Mouse (Mus musculus) embryonic facial prominence, embryonic 13.5 days (tissue): Measurements from ENCODE around the gene Ank2. TPM values are rescaled to one million over a fixed set of nuclear protein-coding genes. Genes with fewer than 3 reads are reported as not detected.

Experiments used
- ATAC-seq: fragments of 200-750 bp; cut with Nextera tagmentation; 2 replicates; pipeline ENCODE4 v1.8.0; 2017; ENCODE audit warnings: low read depth; ENCODE audit not compliant: insufficient number of reproducible peaks, insufficient read depth, low FRiP score, low TSS enrichment
- H3K27ac ChIP-seq: fragments of 300-500 bp; sonication (generic); 2 replicates; pipeline ENCODE4 v1.5.1; 2015; ENCODE audit warnings: moderate library complexity, mild to moderate bottlenecking, inconsistent platforms
- H3K27me3 ChIP-seq: fragments of 300-500 bp; sonication (generic); 2 replicates; pipeline ENCODE4 v1.6.1; 2015; ENCODE audit warnings: mild to moderate bottlenecking, inconsistent platforms
- H3K36me3 ChIP-seq: fragments of 300-500 bp; sonication (generic); 2 replicates; pipeline ENCODE4 v1.6.1; 2015; ENCODE audit warnings: mild to moderate bottlenecking, inconsistent platforms
- H3K4me1 ChIP-seq: fragments of 300-500 bp; sonication (generic); 2 replicates; pipeline ENCODE4 v1.6.1; 2015; ENCODE audit warnings: inconsistent platforms
- H3K4me2 ChIP-seq: fragments of 300-500 bp; sonication (generic); 2 replicates; pipeline ENCODE4 v1.6.1; 2015; ENCODE audit warnings: moderate library complexity, mild to moderate bottlenecking, inconsistent platforms
- H3K4me3 ChIP-seq: fragments of 300-500 bp; sonication (generic); 2 replicates; pipeline ENCODE4 v1.5.1; 2015; ENCODE audit warnings: mild to moderate bottlenecking, inconsistent platforms
- H3K9ac ChIP-seq: fragments of 300-500 bp; sonication (generic); 2 replicates; pipeline ENCODE4 v1.6.1; 2015; ENCODE audit warnings: mild to moderate bottlenecking, inconsistent platforms
- H3K9me3 ChIP-seq: fragments of 300-500 bp; sonication (generic); 2 replicates; pipeline ENCODE4 v1.6.1; 2016; ENCODE audit warnings: inconsistent platforms
- WGBS: fragments of 180-500 bp; shearing (Covaris S2); methylation state at CpG from one replicate; pipeline ENCODE4 v1.1.7; 2015; ENCODE audit warnings: mixed read lengths; 5-methylcytosine and 5-hydroxymethylcytosine counted together
- polyA plus RNA-seq: library from polyadenylated mRNA; unstranded; fragments of >200 nt; fragmentation: Nextera tagmentation; extraction: Ambion mirVana; gene quantifications from 2 replicates; pipeline ENCODE4 v1.2.1, GENCODE M21; 2015

Ank2 gene
- polyA plus RNA-seq, 1 experiment from 2014 or later = 33.4 TPM

- no peak for ATAC-seq
Observed at GRCm38 (mm10) chr3:127034983-127035382, 464.2 kb downstream of the Ank2 start.

GRCm38 (mm10) chr3:127023992-127024391 is 475.2 kb downstream of the Ank2 start:
- Histone ChIP-seq H3K27me3 (no peaks in the 10 kb centered on the region), H3K36me3 (0 out of 2 replicates have a peak, but pooled peaks cover 3% of the 10 kb centered on the region), H3K4me2 (no peak overlapping the region), H3K27ac (no peak overlapping the region), H3K4me1 (peaks cover 3% of the 10 kb centered on the region; the same call in 1 of the 2 replicates), H3K9me3 (no peaks in the 10 kb centered on the region), H3K4me3 (no peak overlapping the region), H3K9ac (no peak overlapping the region)
- WGBS = 92% methylated on average over 4 of the region's 4 CpGs
- no peak for ATAC-seq

More at GRCm38 (mm10) chr3:127034983-127035382, 464.2 kb downstream of the Ank2 start:
- peaks cover 5% of the 10 kb centered on the region for H3K36me3 ChIP-seq
- H3K4me3 ChIP-seq = no peak overlapping the region
- H3K27ac ChIP-seq = no peak overlapping the region
- no peak overlapping the region for H3K4me2 ChIP-seq
- WGBS = 81% methylated on average over 3 of the region's 3 CpGs
- H3K9ac ChIP-seq = no peak overlapping the region
- H3K27me3 ChIP-seq = no peaks in the 10 kb centered on the region
- no peaks in the 10 kb centered on the region for H3K4me1 ChIP-seq
- H3K9me3 ChIP-seq = no peaks in the 10 kb centered on the region

- no peak overlapping the region for H3K9ac ChIP-seq
- H3K27me3 ChIP-seq = no peaks in the 10 kb centered on the region
- peaks cover 11% of the 10 kb centered on the region; the same call in 1 of the 2 replicates for H3K36me3 ChIP-seq
- H3K4me1 ChIP-seq = peaks cover 3% of the 10 kb centered on the region; the same call in 1 of the 2 replicates
- 63% methylated on average over 1 of the region's 1 CpGs for WGBS
- ATAC-seq = no peak
- H3K9me3 ChIP-seq = no peaks in the 10 kb centered on the region
- H3K4me2 ChIP-seq = no peak overlapping the region
- no peak overlapping the region for H3K27ac ChIP-seq
- no peak overlapping the region for H3K4me3 ChIP-seq
Observed at GRCm38 (mm10) chr3:127020167-127020566, 479.0 kb downstream of the Ank2 start.

- no peak overlapping the region for H3K4me2 ChIP-seq
- no peak overlapping the region for H3K9ac ChIP-seq
- peak overlapping the region; percentile 63; the same call in 1 of the 2 replicates for H3K27ac ChIP-seq
- no peak overlapping the region for H3K4me3 ChIP-seq
- peaks cover 3% of the 10 kb centered on the region; the same call in 1 of the 2 replicates for H3K4me1 ChIP-seq
- H3K36me3 ChIP-seq = peaks cover 11% of the 10 kb centered on the region; the same call in 1 of the 2 replicates
- H3K9me3 ChIP-seq = no peaks in the 10 kb centered on the region
- H3K27me3 ChIP-seq = no peaks in the 10 kb centered on the region
- WGBS = 67% methylated on average over 3 of the region's 3 CpGs
- no peak for ATAC-seq
Observed at GRCm38 (mm10) chr3:127019728-127020127, 479.4 kb downstream of the Ank2 start.

GRCm38 (mm10) chr3:127019109-127019508 is 480.0 kb downstream of the Ank2 start:
- Histone ChIP-seq H3K9me3 (no peaks in the 10 kb centered on the region), H3K36me3 (peaks cover 15% of the 10 kb centered on the region; the same call in 1 of the 2 replicates), H3K9ac (no peak overlapping the region), H3K4me3 (no peak overlapping the region), H3K27me3 (no peaks in the 10 kb centered on the region), H3K27ac (peak overlapping the region; percentile 63; the same call in 1 of the 2 replicates), H3K4me2 (no peak overlapping the region), H3K4me1 (peaks cover 3% of the 10 kb centered on the region; the same call in 1 of the 2 replicates)
- no peak for ATAC-seq
- WGBS = 29% methylated on average over 6 of the region's 6 CpGs

GRCm38 (mm10) chr3:127017523-127017922 is 481.6 kb downstream of the Ank2 start:
- WGBS = 72% methylated on average over 3 of the region's 3 CpGs
- H3K27ac ChIP-seq = no peak overlapping the region

DNA sequence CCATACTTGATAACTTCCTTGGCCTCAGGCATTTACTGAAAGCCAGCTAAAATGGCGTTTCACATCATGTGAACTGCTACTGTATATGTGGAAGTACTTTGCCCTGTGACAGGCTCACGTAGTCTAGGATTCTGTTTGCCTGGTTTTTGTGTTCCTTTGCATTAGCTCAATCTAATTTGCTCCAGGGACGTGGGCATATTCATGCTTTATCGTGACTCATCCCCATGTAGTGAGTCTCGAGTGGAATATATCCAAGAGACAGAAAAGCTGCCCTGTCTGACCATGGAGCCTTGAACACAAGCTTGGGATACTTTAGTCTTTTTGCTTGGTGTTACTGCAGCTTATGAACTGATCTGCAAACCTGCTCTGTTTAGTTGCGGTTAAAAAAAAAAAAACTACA is 483.6 kb downstream of the Ank2 start:
- Histone ChIP-seq H3K27me3 (no peaks in the 10 kb centered on the region), H3K4me2 (no peak overlapping the region), H3K9me3 (no peaks in the 10 kb centered on the region), H3K27ac (no peak overlapping the region), H3K9ac (no peak overlapping the region), H3K4me3 (no peak overlapping the region), H3K36me3 (peaks cover 15% of the 10 kb centered on the region; the same call in 1 of the 2 replicates), H3K4me1 (peaks cover 3% of the 10 kb centered on the region; the same call in 1 of the 2 replicates)
- no peak for ATAC-seq
- WGBS = 79% methylated on average over 6 of the region's 6 CpGs

More at GRCm38 (mm10) chr3:127017523-127017922, 481.6 kb downstream of the Ank2 start:
- H3K4me2 ChIP-seq = no peak overlapping the region
- H3K4me3 ChIP-seq = no peak overlapping the region
- peaks cover 3% of the 10 kb centered on the region; the same call in 1 of the 2 replicates for H3K4me1 ChIP-seq
- peaks cover 15% of the 10 kb centered on the region; the same call in 1 of the 2 replicates for H3K36me3 ChIP-seq
- H3K9me3 ChIP-seq = no peaks in the 10 kb centered on the region
- H3K27me3 ChIP-seq = no peaks in the 10 kb centered on the region
- ATAC-seq = no peak
- H3K9ac ChIP-seq = no peak overlapping the region

GRCm38 (mm10) chr3:127015175-127015574 is 484.0 kb downstream of the Ank2 start:
- H3K27ac ChIP-seq = no peak overlapping the region
- no peak overlapping the region for H3K9ac ChIP-seq
- H3K9me3 ChIP-seq = no peaks in the 10 kb centered on the region
- peaks cover 15% of the 10 kb centered on the region; the same call in 1 of the 2 replicates for H3K36me3 ChIP-seq
- H3K4me2 ChIP-seq = no peak overlapping the region
- H3K4me3 ChIP-seq = no peak overlapping the region
- H3K27me3 ChIP-seq = no peaks in the 10 kb centered on the region
- WGBS = 74% methylated on average over 6 of the region's 6 CpGs
- peaks cover 3% of the 10 kb centered on the region; the same call in 1 of the 2 replicates for H3K4me1 ChIP-seq
- no peak for ATAC-seq

- Histone ChIP-seq H3K9me3 (no peaks in the 10 kb centered on the region), H3K36me3 (peaks cover 15% of the 10 kb centered on the region; the same call in 1 of the 2 replicates), H3K9ac (no peak overlapping the region), H3K4me2 (no peak overlapping the region), H3K27ac (no peak overlapping the region), H3K4me3 (no peak overlapping the region), H3K4me1 (no peaks in the 10 kb centered on the region), H3K27me3 (no peaks in the 10 kb centered on the region)
- no peak for ATAC-seq
- 84% methylated on average over 4 of the region's 4 CpGs for WGBS
Observed at GRCm38 (mm10) chr3:127013976-127014375, 485.2 kb downstream of the Ank2 start.

DNA sequence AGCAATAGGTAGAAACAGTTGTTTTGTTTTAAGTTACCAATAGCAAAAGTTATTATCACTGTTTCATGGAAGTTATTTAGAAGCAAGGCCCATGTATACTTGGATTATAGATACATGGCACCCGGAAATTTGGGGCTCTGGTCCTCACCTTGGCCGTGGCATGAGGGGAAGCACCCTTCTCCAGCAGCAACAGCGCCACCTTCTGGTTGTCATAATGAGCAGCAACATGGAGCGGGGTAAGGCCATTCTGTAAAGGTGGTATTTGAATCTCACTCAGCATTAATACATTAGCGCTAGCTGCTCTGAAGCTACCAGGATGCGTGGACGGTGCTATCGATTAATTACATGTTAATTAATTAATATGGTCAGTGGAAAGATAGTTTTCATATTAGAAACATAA is 486.6 kb downstream of the Ank2 start:
- Histone ChIP-seq H3K27ac (no peak overlapping the region), H3K4me2 (no peak overlapping the region), H3K4me3 (no peak overlapping the region), H3K27me3 (no peaks in the 10 kb centered on the region), H3K36me3 (peaks cover 20% of the 10 kb centered on the region), H3K9me3 (no peaks in the 10 kb centered on the region), H3K9ac (no peak overlapping the region), H3K4me1 (no peaks in the 10 kb centered on the region)
- no peak for ATAC-seq
- 62% methylated on average over 8 of the region's 8 CpGs for WGBS

DNA sequence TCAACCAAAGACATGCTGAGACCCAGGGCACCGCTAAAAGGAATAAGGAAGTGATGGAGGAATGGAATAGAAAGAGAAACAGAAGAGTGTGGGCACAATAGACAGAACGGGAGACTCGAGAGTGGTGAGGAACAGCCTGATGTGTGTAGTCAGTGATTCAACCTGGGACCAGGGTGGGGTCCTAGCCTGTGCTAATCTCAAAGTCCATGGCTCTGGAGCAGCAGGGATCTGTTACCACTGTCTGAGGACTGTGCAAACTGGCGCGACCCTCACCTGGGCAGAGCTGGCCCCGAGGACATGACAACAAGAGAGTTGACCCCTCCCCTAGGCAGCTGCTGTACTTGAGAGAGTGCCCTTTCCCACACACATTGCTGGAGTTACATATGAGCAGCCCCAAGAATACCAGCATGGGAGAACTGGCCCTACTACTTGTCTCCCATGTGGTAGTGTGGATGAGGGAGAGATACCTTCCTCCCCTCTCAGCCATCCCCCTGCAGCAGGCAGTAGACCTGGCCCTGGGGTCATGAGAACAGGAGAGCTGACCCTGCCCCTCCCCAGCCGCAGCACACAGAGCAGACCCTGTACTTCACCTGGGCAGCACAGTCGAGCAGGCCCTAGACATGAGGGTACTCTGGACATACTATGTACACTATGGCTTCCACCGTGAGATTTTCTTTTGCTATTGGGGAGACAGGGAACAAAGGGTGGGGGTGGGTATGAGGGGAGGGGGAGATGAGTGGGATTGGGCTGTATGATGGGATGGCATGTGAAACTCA is 493.1 kb downstream of the Ank2 start:
- H3K27me3 ChIP-seq = no peaks in the 10 kb centered on the region
- H3K36me3 ChIP-seq = peaks cover 8% of the 10 kb centered on the region
- H3K9me3 ChIP-seq = no peaks in the 10 kb centered on the region
- no peak for ATAC-seq
- no peak overlapping the region for H3K4me2 ChIP-seq
- WGBS = 89% methylated on average over 9 of the region's 9 CpGs
- H3K27ac ChIP-seq = no peak overlapping the region
- H3K4me1 ChIP-seq = peaks cover 2% of the 10 kb centered on the region; the same call in 1 of the 2 replicates
- H3K4me3 ChIP-seq = no peak overlapping the region
- H3K9ac ChIP-seq = no peak overlapping the region
